Mouse (Mus musculus) WW6 (cell line): ENCODE data around the gene Urod.
A peak's percentile ranks its signal among the peaks of the same experiment; 100 is the strongest.

Experiments
- DNase-seq: peaks from one replicate; pipeline ENCODE4 v3.0.0-alpha.2; 2013; ENCODE audit warnings: low read depth, low spot score

The Urod gene

DNA sequence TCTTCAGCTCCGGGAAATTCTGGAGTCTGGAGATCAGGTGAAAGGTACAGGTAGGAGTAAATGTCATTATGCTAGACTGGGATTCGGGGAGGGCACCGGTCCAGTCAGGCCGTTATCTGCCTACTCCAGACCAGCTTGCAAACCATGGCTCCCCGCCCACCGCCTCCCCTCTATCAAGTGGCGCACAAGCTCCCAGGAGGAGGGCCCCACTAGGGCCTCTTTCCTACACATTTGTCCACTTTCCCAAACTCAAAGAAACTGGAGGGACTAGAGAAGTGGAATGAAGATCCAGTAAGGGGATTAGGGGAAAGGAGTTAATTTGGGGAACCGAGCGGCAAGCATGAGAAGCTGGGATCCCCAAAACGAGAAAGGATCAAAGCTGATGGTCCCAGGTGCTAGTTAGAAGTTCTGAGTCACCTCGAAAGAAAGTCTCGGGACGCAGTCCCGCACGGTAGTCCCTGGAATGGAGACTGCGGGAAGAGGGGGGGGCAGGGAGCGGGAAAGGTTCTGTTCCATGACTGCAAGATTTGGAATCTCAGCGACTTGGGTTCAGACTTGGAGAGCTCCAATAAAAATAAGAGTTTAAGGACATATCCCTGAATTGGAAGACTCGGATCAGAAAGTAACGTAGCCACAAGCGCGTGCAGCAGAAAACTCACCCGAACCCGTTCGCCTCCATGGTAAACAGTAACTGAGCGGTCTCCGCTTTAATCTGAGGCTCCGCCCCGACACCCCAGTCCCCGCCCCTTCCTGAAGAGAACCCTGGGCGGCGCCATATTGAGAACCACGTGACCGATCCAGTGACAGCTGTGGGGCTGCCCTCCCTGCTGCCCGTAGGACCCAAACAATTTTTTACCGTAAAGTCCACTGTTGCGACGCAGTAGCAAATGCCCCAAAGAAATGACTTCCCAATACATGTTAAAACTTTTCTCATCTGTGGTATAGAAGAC lies at the start of gene Urod:
Gene Urod, minus strand, starts transcription at position 742 of the 950 bp plus-strand sequence.
- DNase-seq, result peak; percentile 81

DNA sequence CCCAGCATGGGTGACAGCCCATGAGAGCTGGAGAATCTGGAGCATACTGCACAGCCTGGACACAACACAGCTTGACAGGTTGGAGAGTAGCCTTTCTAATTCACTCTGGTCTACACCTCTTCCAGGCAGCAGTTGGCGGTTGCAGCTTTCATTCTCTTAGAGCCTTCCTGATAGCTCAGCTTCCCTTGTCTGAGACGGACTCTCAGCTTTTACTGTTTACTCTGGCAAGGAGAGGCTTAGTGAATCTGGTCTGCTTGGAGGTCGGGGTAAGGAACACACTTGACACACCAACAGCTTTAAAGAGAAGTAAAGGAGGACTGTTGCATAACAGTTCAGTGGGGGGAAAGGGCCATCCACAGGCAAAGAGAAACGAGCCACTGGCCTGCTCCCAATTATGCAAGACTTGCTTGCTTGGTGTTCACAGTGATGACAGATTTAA lies 47.1 kb upstream of the Urod start:
- DNase-seq, result no peak

DNA sequence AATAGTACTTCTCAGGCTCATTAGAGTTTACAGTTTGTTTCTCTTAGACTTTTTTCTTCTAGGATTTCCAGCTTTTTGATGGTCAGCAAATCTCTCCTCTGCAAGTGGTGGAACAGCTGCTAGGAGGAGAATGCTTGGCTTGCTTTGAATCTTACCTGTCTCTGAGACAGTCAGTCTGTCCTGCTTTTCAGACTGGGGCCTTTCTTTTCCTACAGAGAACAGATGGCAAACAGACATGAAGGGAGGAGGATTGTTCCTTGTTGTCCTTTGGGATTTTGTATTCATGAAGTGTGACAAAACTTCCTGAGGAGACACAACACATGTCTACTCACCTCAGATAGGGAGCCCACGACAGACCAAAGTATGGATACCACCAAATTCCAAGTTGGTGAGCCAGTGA lies 46.6 kb upstream of the Urod start:
- no peak for DNase-seq

DNA sequence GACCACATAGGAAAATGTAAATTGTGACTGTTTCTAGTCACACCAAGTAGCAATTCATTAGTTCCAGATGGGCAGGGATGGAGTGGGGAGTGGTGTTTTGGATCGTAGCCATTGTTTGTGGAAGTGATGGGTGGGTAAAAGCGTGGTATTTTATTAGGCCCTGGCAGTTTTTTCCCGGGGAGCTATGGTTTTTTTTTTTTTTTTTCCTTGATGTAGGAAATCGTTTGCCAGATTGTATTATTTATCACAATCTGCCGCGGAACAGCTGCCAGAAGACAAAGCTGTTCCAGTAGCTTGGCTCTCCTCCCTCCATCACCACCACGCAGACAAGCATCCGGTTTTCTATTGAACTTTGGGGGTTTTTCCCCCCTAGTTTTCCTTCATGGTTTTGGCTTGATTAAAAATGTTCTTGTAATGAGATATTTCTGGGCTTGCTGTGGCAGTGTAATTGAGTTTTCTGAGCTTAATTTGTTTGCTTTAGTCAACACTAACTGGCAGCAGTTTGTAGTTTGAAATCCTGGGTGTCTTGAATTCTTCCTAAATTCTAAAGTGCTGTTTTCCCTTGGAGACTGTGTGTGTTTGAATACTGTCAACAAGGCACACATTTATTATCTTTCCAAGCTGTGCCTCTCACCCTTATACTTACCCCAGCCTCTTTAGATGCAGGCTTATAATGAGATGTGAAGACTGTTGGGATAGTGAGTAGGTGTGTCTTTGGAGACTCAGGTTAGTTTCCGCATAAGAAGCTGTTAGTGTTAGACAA lies 45.9 kb upstream of the Urod start:
- DNase-seq, result no peak

DNA sequence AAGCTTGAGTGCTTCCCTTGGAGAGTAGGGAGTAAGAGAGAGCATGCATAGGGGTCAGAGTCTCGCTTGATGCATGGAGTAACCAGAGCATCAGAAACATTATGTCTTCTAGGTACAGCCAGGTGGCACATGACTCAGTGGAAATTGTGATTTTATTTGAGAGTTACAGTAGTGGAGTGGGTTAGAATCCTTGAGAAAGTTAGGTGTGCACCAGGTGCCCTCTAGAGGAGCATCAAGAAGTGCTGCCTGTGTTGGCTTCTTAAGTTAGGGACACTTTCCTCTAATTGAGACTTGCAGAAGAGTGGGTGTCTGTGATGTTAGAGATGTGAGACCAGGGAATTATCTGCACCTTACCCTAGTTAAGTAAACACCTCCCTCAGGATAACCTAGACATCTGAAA lies 36.9 kb upstream of the Urod start:
- DNase-seq, result no peak

DNA sequence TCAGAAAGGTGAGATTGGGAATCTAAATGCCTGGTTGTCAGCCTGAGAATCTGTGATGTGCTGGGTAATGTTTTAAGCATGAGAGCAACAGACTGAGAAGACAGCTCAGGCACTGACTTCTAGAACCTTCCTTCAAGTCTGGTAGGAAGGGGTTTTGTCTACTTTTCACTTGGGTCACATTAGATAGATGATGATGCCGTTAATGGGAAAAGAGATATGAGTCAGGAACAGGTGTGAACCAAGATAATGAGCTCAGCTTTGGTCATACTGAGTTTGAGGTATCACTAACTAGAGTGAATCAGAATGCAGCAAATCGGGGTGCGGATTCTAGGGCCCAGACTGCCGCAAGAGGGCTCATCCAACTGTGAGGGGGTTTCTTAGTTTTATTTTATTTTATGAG lies 29.3 kb upstream of the Urod start:
- no peak for DNase-seq

DNA sequence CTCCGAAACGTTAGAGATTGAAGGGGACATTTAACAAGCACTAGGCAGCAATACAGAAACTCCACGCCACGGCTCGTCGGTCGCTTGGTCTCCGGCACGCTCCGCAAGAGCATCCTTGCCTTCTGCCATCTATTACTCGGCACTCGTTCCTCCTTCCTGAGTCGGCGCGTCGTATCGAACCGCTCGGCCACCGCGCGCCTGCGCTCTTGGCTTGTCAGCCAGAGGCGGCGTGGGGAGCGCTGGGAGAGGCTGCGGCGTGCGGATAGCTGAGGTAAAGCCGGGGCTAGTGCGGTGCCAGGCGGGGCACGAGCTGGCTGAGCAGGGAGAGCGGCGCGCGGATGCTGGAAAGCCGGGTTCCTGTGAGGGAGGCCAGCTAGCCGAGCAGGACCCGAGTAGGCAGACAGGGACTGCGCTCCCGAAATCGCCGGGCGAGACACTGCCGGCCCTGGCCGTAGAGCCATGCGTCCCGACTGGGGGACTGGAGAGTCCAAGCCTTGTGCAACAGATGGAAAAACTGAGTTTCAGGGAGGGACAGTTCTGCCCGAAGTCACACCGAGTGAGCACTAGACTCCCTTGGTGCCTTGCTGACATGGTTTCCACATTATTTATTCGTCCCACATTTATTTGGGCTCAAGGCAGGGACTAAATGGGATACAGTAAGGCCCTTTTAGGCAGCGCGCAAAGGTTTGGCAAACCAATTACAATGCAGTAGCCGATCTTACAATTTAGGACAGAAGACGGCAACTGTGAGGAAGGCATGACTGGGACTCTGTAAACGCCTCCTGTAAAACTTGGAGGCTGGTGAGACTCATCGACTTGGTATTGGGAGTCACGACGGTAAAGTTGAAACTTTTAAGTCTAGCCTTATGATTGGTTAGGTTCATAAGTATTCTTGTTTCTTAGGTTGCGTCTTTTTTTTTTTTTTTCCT lies 25.3 kb upstream of the Urod start, which contains the start of gene Eif2b3:
Gene Eif2b3, plus strand, starts transcription at position 197 of the 929 bp plus-strand sequence.
- DNase-seq, result peak; percentile 81

DNA sequence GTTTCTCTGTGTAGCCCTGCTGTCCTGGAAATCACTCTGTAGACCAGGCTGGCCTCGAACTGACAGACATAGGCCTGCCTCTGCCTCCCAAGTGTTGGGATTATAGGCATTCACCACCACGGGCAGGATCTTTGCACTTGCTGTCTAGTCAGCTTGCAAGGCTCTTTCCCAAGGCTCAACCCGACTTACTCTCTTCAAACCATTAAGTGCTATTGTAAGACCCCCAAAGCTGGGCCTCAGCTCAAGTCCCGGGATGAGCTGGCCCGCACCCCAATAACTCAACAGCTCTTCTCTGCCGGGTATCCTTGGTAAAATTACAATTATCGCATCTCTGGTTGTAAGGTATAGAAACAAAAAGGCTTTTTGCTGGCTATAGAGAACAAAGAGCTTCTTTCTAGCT lies 24.1 kb upstream of the Urod start:
- DNase-seq, result no peak

DNA sequence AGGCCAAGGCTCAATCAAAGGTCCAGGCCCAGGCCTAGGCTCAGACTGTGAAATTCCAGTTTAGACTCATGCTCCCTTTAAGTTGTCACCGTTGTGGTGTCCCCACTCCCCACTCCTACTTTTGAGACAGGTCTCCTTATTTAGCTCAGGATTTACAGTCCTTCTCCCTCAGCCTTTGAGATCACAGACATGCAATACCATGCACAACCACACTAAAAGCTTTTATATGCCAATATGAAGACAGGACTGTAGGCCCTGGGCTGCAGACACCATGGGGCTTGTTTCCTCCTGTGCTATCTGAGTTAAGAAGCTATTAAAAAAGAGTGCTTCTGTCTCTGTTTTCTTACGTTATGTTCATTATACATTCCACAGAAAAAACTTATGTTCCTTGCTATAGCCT lies 23.5 kb upstream of the Urod start:
- DNase-seq, result no peak

DNA sequence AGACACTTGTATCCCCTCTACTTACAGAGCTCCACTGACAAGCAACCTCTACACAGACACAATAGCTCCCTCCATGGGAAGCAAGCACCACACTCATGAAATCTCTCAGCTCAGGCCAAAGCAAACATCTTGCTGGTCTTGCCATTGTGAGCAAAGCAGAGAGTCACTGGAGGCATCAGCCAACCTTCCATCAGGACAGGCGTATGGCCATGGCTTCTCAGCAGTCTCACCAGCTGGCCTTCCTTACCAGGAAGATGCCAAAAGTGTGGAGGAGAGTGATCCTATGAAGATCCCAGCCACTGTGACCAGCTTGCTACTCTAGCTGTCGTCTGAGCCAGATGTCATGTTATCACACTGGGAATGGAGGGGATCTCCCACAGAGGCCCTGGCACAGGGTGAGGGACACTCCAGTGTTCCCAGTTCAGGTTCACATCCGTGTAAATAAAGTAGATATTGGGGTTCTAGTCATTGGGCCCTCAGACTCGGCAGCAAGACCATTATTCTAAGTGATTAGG lies 20.7 kb upstream of the Urod start:
- no peak for DNase-seq

DNA sequence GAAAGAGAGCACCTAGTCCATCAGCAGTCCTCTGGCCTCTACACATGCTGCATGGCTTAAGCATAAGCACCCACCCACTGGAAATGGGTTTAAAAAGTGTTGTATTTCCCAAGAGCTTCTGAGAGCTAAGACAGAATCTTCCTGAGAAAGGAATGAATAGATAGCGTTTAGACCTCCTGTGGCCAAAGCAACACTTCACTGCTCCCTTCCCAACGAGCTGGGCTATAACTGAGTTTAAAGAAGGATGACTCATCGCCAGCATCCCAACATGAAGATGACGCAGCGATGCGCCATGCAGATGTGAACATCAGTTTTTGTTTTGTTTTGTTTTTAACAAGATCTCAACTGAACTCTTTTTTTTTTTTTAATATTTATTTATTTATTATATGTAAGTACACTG lies 19.4 kb upstream of the Urod start:
- no peak for DNase-seq

DNA sequence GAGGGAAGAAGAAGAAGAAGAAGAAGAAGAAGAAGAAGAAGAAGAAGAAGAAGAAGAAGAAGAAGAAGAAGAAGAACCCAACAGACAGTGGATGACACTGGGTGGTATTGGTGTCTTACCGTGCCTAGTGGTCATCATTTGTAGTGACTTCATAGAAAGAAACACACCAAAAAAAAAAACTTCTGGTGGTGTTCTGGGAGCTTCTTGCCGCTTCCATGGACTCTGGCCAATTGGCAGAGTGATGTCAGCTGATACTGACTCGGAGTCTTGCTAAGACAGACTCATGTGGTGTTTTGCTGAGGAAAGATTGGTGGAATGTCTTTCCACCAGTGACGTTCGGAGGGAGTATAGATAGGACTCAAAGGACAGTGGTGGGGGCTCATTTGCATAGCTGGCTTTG lies 16.0 kb upstream of the Urod start:
- DNase-seq, result no peak

DNA sequence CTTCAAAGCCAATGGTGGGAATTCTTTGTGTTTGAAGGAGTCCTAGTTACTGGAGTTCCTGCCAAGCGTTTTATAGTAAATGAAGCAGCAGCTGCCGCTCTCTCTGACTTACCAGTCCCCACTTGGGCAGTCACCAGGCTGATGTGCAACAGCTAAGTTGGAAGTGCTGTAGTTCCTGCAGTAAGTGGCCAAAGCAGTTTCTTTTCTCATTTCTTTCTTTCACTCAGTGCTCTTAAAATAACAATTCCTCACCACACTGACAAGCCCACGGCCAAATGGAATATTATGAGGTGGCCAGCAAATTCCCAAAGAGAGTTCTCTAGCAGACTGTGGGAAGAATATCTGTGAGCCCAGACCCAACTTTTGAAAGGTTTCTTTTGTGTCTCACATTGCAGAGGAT lies 12.8 kb upstream of the Urod start:
- DNase-seq, result no peak

DNA sequence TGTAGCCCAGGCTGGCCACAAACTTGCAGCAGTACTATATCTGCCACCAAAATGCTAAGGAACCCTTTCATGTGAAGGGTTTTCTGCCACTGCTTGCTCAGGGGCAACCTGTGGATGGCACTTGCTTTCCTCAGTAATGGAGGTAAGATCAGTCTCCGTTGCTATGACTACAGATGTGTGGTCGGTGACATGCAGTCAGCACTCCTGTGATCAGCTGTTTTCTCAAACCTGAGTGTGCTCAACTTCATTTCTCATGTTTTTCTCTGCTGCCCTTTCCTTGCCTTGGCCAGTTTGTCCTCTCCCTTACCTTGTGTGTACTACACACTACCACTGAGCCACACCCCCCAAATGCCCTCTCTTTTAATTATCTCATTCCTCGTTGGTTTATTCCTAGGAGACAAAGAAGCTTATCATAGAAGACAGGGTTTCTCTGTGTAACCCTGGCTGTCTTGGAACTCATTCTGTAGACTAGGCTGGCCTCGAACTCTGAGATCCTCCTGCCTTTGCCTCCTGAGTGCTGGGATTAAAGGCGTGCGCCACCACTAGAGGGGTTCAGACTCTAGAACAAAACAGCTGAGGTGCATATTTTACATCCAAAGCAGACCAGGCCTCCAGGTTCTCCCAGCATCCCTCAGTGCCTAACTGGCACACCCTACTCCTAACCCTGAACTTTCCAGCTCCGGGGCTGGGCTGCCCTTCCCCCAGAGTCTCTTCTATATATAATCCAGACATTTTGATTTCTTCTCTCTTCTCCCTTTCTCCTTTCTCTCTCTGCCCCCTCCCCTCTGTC lies 11.6 kb upstream of the Urod start:
- DNase-seq, result no peak

DNA sequence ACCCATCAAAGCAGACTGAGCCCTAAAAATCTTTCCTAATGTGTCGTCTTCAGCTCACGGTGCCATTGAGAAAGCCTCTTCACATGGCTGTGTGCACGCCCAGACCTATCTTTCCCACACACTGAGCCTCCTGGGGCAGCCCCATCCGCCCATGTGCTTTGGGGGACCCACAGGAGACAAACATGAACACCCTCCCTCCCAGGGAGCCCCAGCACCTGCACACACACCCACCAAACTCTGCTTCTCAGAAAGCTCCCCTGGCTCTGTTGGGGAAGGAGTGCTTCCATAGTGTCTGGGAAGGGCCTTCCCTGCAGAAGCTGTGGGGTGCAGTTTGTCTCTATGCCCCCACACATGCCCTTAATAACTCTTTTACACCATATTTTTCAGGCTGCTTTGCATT lies 10.4 kb upstream of the Urod start:
- DNase-seq, result no peak

DNA sequence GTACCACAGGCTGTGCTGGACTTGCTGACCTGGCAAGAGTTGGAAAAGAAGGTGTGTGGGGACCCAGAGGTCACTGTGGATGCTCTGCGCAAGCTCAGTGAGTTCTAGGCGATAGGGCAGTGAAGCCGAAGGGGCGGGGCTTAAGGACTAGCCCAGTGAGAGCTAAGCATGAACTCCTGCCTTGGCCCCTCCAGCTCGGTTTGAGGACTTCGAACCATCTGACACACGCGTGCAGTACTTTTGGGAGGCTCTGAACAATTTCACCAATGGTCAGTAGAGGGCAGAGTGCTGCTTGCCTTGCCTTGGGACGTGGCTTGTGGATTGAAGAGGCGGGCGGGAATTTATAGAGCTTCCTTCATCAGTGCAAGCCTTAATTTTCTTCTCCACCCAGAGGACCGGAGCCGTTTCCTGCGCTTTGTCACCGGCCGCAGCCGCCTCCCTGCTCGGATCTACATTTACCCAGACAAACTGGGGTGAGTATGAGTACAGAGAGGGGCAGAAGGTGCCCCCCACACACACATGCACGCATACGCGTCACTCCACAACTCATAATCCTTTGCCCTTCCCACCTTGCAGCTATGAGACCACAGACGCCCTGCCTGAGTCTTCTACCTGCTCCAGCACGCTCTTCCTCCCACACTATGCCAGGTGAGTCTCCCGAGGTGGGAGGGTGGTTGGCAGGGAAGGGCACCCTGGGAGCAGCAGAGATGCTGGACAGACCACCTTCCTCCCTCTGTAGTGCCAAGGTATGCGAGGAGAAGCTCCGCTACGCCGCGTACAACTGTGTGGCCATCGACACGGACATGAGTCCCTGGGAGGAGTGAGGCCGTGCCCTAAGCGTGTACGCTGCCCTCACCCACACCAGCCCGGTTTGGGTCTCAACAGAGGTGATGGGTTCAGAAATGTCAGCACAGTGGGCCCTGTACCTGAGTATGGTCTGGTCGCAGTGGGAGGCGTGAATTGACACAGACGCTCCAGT lies 8.6 kb upstream of the Urod start:
- peak; percentile 77 for DNase-seq

DNA sequence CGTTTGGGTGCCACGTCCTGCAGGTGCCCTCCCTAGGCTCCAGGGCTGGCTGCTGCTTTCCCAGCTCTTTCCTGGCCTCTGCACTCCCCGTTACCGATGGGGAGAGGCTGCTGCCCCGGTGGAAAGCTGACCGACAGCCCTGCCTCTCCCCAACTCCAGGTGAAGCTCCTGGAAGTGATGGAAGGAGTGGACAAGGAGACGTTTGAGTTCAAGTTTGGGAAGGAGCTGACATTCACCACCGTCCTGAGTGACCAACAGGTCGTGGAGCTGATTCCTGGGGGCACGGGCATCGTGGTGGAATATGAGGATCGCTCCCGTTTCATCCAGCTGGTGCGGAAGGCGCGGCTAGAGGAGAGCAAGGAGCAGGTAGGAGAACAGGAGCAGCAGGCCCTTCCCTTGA lies 7.7 kb upstream of the Urod start:
- no peak for DNase-seq

DNA sequence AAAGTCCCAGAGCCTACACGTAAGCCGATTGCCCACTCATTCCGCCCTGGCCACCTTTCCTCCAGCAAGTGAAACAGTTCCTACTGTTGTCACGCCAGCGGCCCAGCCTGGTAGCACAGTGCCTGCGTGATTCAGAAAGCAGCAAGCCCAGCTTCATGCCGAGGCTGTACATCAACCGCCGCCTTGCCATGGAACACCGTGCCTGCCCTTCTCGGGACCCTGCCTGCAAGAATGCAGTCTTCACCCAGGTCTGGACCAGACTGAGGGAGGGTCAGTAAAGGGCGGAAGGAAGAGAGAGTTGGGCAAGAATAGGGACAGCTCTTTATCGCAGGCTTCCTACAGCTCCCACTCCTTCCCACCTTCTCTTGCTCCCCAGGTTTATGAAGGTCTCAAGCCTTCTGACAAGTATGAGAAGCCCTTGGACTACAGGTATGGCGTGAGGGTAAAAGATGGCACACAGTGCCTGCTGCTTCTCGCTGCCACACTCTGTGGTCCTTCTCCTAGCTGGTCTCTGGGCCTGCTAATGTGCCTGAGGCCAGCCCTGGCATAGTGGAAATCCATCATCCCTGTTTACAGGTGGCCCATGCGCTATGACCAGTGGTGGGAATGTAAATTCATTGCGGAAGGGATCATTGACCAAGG lies 5.4 kb upstream of the Urod start:
- DNase-seq, result no peak

DNA sequence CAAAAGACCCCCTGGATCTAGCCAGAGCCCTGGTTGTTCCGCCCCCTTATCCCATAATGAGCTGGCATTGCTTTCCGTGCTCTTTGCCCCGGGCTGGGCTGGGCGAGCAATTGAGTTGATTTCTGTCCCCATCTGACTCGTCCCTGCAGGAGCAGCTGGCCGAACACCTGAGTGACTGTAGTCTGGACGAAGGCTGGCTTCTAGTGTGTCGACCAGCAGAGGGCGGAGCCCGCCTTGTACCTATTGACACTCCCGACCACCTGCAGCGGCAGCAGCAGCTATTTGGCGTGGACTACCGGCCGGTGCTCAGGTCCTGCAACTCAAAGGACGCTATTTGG lies 1.6 kb upstream of the Urod start:
- DNase-seq, result no peak
